Mouse (Mus musculus): ENCODE results near the gene Mpv17l2. TPM values are rescaled to one million over a fixed set of nuclear protein-coding genes. Genes with fewer than 3 reads are reported as not detected.
A peak's percentile ranks its signal among the peaks of the same experiment; 100 is the strongest.

Gene Mpv17l2
- polyA plus RNA-seq, 1 experiment from 2014 or later, result 25.8 TPM

DNA sequence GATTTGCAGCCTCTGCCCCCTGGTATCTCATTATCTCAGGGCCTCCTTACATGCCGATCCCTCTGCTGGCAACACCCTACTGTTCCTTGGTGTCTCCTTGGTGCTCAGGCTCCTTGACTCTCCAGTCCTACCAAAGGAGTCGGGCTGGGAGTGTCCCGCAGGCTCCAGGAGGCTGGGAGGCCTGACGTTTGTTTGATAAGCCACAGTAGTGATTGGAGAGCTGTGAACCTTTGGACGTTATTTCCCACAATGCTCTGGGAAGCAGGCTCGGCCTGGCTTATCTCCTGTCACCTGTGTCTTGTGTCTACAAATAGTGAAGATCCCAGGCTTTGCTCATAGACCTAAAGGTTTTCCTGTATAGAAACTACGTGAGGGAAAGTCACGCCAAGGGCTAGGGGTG lies 3.3 kb upstream of the Mpv17l2 start:
- ATAC-seq (replicated peaks; ENCODE audit: insufficient number of reproducible peaks, low FRiP score, low TSS enrichment, low read depth) (no peak), DNase-seq (ENCODE audit: low spot score) (no peak)
- WGBS, result 87% methylated on average over 8 of the region's 8 CpGs
- Histone ChIP-seq H3K36me3 (replicated peaks; ENCODE audit: control insufficient read depth, insufficient read depth, low read depth, low read length) (peaks cover 7% of the 10 kb centered on the region; the same call in 1 of the 2 replicates), H3K4me2 (ENCODE audit: low read depth, low read length) (no peak overlapping the region), H3K9me3 (replicated peaks; ENCODE audit: control insufficient read depth, low read length) (no peaks in the 10 kb centered on the region), H3K27ac (replicated peaks; ENCODE audit: low read depth, low read length) (no peak overlapping the region), H3K4me3 (ENCODE audit: low read depth, low read length) (no peak overlapping the region), H3K27me3 (ENCODE audit: control insufficient read depth, insufficient read depth, low read length) (no peaks in the 10 kb centered on the region), H3K9ac (replicated peaks; ENCODE audit: low read length) (no peak overlapping the region), H3K4me1 (ENCODE audit: control insufficient read depth, insufficient read depth, low read length) (peaks cover 3% of the 10 kb centered on the region)

DNA sequence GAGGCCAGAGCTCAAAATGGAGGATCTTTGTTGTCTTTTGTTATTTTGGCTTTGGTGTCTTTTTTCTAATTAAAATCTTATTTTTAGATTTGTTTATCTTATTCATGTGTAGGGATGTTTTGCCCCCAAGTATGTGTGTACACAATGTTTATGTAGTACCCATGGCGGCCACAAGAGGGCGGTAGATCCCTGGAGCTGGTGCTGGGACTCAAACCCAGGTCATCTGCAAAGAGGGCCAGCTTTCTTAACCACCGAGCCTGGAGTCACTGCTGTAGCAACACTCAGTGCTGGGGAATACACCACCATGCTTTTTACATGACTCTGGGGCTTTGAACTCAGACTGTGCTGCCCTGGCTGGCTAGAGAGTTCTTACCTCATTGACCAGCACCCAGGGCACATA lies 2.6 kb upstream of the Mpv17l2 start:
- no peaks in the 10 kb centered on the region for H3K27me3 ChIP-seq (ENCODE audit: control insufficient read depth, insufficient read depth, low read length)
- H3K27ac ChIP-seq (replicated peaks; ENCODE audit: low read depth, low read length), result no peak overlapping the region
- H3K9ac ChIP-seq (replicated peaks; ENCODE audit: low read length), result no peak overlapping the region
- no peak overlapping the region for H3K4me2 ChIP-seq (ENCODE audit: low read depth, low read length)
- ATAC-seq (replicated peaks; ENCODE audit: insufficient number of reproducible peaks, low FRiP score, low TSS enrichment, low read depth), result no peak
- WGBS, result 3% methylated on average over 3 of the region's 3 CpGs
- H3K9me3 ChIP-seq (replicated peaks; ENCODE audit: control insufficient read depth, low read length), result no peaks in the 10 kb centered on the region
- H3K4me1 ChIP-seq (ENCODE audit: control insufficient read depth, insufficient read depth, low read length), result peaks cover 3% of the 10 kb centered on the region
- peaks cover under 1% of the 10 kb centered on the region; the same call in 1 of the 2 replicates for H3K36me3 ChIP-seq (replicated peaks; ENCODE audit: control insufficient read depth, insufficient read depth, low read depth, low read length)
- DNase-seq (ENCODE audit: low spot score), result peak; percentile 64
- H3K4me3 ChIP-seq (ENCODE audit: low read depth, low read length), result no peak overlapping the region

DNA sequence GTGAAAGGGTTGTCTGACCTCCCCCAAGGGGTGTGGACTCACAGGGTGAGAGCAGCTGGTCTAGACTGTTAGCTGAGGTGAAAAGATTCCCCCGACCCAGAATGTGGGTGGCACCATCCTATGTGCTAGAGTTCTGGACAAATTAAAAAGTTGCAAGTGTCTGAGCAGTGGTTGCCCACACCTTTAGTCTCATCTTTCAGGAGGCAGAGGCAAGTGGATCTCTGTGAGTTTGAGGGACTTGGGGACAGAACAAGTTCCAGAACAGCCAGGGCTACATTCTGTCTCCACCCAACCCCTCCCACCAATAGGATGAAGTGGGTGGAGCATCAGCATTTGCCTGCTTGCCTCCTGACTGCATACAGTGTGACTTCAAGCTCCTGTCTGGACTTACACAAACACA lies 1.4 kb upstream of the Mpv17l2 start:
- Histone ChIP-seq H3K4me3 (ENCODE audit: low read depth, low read length) (no peak overlapping the region), H3K9ac (replicated peaks; ENCODE audit: low read length) (no peak overlapping the region), H3K27ac (replicated peaks; ENCODE audit: low read depth, low read length) (no peak overlapping the region), H3K27me3 (ENCODE audit: control insufficient read depth, insufficient read depth, low read length) (no peaks in the 10 kb centered on the region), H3K4me1 (ENCODE audit: control insufficient read depth, insufficient read depth, low read length) (peaks cover 3% of the 10 kb centered on the region), H3K36me3 (replicated peaks; ENCODE audit: control insufficient read depth, insufficient read depth, low read depth, low read length) (no peaks in the 10 kb centered on the region), H3K4me2 (ENCODE audit: low read depth, low read length) (no peak overlapping the region; the same call in 1 of the 2 replicates), H3K9me3 (replicated peaks; ENCODE audit: control insufficient read depth, low read length) (no peaks in the 10 kb centered on the region)
- DNase-seq (ENCODE audit: low spot score), result no peak
- no peak for ATAC-seq (replicated peaks; ENCODE audit: insufficient number of reproducible peaks, low FRiP score, low TSS enrichment, low read depth)
- WGBS, result 67% methylated on average over 1 of the region's 1 CpGs

DNA sequence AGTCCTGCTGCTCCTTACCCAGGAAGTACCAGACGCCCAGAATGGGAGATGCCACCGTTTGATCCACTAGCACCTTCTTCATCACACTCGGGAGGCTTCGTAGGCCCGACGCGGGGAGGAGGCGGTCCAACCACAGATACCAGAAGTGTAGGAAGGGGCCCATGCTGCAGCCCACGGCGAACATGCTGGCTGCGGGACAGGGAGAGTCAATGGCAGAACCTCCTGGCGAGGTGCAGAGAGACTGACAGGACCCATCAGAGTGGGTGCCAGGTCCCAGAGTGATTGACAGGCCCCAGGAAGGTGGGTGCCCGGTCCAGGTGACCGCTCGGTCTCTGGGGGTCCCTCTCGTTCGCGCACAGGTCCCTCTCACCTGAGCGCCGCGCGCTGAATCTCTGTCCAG lies 396 bp downstream of the Mpv17l2 start:
- H3K4me3 ChIP-seq (ENCODE audit: low read depth, low read length), result peak overlapping the region; percentile 70
- 1% methylated on average over 22 of the region's 22 CpGs for WGBS
- no peak for DNase-seq (ENCODE audit: low spot score)
- H3K27ac ChIP-seq (replicated peaks; ENCODE audit: low read depth, low read length), result no peak overlapping the region; the same call in 1 of the 2 replicates
- H3K9me3 ChIP-seq (replicated peaks; ENCODE audit: control insufficient read depth, low read length), result no peaks in the 10 kb centered on the region
- peak overlapping the region; percentile 75 for H3K9ac ChIP-seq (replicated peaks; ENCODE audit: low read length)
- no peaks in the 10 kb centered on the region for H3K4me1 ChIP-seq (ENCODE audit: control insufficient read depth, insufficient read depth, low read length)
- no peaks in the 10 kb centered on the region for H3K27me3 ChIP-seq (ENCODE audit: control insufficient read depth, insufficient read depth, low read length)
- no peak; the same call in 1 of the 2 replicates for ATAC-seq (replicated peaks; ENCODE audit: insufficient number of reproducible peaks, low FRiP score, low TSS enrichment, low read depth)
- H3K36me3 ChIP-seq (replicated peaks; ENCODE audit: control insufficient read depth, insufficient read depth, low read depth, low read length), result no peaks in the 10 kb centered on the region
- peak overlapping the region; percentile 96 for H3K4me2 ChIP-seq (ENCODE audit: low read depth, low read length)

DNA sequence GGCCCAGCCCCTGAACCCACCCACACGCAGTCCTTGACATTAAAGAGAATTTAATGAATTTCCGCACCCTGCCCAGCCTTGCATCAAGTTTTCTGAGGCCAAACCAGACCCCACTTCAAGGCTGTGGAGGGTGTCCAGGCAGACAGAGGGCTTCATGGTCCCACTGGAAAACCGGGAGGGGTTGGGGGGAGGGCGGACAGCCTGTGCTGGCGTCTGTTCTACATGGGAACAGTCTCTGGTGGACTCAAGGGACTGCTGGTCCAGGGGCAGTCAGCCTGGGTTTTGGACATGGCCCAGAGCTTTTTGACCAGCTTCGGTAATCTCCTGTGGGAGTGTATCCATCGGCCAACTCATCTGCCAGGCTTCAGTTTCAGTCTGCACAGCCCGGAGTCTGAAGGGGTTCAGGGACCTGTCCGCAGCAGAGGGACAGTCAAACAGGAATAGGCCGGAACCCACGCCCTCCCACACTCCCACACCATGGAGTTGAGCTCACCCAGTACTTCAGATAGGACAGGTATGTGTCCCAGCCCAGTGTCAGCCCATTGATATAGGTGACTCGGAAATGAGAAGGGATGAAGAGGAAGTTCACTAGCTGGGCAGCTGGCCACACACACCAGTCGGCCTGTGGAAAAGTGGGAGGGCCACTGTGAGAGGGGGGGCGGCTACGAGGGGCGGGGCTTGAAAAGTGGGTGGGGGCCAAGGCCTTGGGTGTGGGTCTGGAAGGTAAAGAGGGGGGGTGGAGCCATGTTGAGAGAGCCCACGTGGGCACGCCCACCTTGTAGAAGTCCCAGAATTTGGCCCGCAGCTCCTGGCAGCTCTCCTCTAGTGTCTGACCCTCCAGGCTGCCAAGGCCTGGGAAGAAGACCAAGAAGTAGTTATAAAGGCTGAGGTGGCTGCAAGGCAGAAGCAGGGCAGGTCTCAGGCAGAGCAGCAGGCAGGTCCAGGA lies 1.9 kb downstream of the Mpv17l2 start:
- Histone ChIP-seq H3K27me3 (ENCODE audit: control insufficient read depth, insufficient read depth, low read length) (no peaks in the 10 kb centered on the region), H3K36me3 (replicated peaks; ENCODE audit: control insufficient read depth, insufficient read depth, low read depth, low read length) (no peaks in the 10 kb centered on the region), H3K4me1 (ENCODE audit: control insufficient read depth, insufficient read depth, low read length) (no peaks in the 10 kb centered on the region; the same call in 1 of the 2 replicates), H3K4me3 (ENCODE audit: low read depth, low read length) (no peak overlapping the region), H3K9ac (replicated peaks; ENCODE audit: low read length) (no peak overlapping the region; the same call in 1 of the 2 replicates), H3K4me2 (ENCODE audit: low read depth, low read length) (no peak overlapping the region), H3K27ac (replicated peaks; ENCODE audit: low read depth, low read length) (no peak overlapping the region), H3K9me3 (replicated peaks; ENCODE audit: control insufficient read depth, low read length) (no peaks in the 10 kb centered on the region)
- DNase-seq (ENCODE audit: low spot score) (no peak), ATAC-seq (replicated peaks; ENCODE audit: insufficient number of reproducible peaks, low FRiP score, low TSS enrichment, low read depth) (no peak)
- 75% methylated on average over 19 of the region's 19 CpGs for whole genome bisulfite sequencing

DNA sequence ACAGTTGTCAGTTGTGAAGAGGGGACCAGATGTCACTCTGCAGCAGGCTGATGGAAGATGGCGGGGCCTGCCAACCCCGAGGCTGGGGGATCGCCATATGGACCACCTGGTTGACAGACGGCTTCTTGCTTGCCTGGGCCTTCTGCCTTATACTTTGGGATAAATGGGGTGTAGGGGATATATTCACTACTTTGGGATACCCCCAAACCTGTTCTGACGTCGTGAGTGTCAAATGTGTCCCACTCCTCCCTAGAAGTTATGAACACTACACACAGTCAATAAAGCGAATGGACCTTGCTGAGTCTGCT lies 2.5 kb downstream of the Mpv17l2 start:
- DNase-seq (ENCODE audit: low spot score), result no peak
- H3K9me3 ChIP-seq (replicated peaks; ENCODE audit: control insufficient read depth, low read length), result no peaks in the 10 kb centered on the region
- ATAC-seq (replicated peaks; ENCODE audit: insufficient number of reproducible peaks, low FRiP score, low TSS enrichment, low read depth), result no peak
- H3K4me2 ChIP-seq (ENCODE audit: low read depth, low read length), result no peak overlapping the region
- H3K4me1 ChIP-seq (ENCODE audit: control insufficient read depth, insufficient read depth, low read length), result peaks cover under 1% of the 10 kb centered on the region
- no peak overlapping the region for H3K9ac ChIP-seq (replicated peaks; ENCODE audit: low read length)
- H3K27ac ChIP-seq (replicated peaks; ENCODE audit: low read depth, low read length), result no peak overlapping the region
- H3K4me3 ChIP-seq (ENCODE audit: low read depth, low read length), result no peak overlapping the region
- no peaks in the 10 kb centered on the region for H3K36me3 ChIP-seq (replicated peaks; ENCODE audit: control insufficient read depth, insufficient read depth, low read depth, low read length)
- 89% methylated on average over 7 of the region's 7 CpGs for WGBS
- H3K27me3 ChIP-seq (ENCODE audit: control insufficient read depth, insufficient read depth, low read length), result no peaks in the 10 kb centered on the region

DNA sequence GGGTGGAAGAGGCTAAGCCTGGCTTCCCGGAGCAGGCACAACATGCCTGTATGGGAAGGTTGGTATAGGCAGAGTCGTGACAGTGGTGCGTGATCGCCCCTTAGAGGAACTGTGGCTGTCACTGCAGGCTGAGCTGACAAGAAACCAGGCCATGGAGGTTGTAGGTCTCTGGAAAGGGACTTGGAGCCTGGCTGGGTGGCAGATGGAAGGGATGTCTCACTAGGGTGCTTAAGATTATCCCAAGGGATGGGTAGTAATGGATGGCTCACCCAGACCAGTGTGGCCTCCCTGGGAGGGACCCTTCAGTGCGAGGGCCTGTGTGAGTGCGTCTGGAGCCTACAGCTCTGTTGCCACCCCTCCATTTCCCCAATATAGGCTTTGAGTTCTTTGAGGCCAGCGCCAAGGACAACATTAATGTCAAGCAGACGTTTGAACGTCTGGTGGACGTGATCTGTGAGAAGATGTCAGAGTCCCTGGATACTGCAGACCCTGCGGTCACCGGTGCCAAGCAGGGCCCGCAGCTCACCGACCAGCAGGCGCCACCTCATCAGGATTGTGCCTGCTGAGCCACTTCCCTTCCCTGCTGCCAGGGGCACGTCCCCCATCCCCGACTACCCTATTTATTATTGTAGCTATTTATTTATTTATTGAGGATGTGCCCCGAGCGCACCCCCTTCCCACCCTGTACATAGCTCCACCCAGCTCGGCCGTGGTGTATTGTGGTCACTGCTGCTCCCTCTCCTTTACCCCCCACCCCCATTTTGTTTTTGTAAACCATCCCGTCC lies 3.0 kb downstream of the Mpv17l2 start:
- ATAC-seq (replicated peaks; ENCODE audit: insufficient number of reproducible peaks, low FRiP score, low TSS enrichment, low read depth) (no peak), DNase-seq (ENCODE audit: low spot score) (no peak)
- Histone ChIP-seq H3K9ac (replicated peaks; ENCODE audit: low read length) (no peak overlapping the region), H3K36me3 (replicated peaks; ENCODE audit: control insufficient read depth, insufficient read depth, low read depth, low read length) (no peaks in the 10 kb centered on the region), H3K9me3 (replicated peaks; ENCODE audit: control insufficient read depth, low read length) (no peaks in the 10 kb centered on the region), H3K4me3 (ENCODE audit: low read depth, low read length) (no peak overlapping the region), H3K4me2 (ENCODE audit: low read depth, low read length) (no peak overlapping the region), H3K27ac (replicated peaks; ENCODE audit: low read depth, low read length) (no peak overlapping the region), H3K4me1 (ENCODE audit: control insufficient read depth, insufficient read depth, low read length) (peaks cover 3% of the 10 kb centered on the region), H3K27me3 (ENCODE audit: control insufficient read depth, insufficient read depth, low read length) (no peaks in the 10 kb centered on the region)
- whole genome bisulfite sequencing, result 72% methylated on average over 22 of the region's 22 CpGs

Measured in embryonic facial prominence, embryonic 11.5 days (tissue).